Mouse (Mus musculus): ENCODE data around the gene Gm14819.
"Not testable (repeated sequence)": the region's sequence is repeated elsewhere in the genome, so short reads cannot be mapped to it uniquely, and the experiment has no call there.

Gm14819 gene

DNA sequence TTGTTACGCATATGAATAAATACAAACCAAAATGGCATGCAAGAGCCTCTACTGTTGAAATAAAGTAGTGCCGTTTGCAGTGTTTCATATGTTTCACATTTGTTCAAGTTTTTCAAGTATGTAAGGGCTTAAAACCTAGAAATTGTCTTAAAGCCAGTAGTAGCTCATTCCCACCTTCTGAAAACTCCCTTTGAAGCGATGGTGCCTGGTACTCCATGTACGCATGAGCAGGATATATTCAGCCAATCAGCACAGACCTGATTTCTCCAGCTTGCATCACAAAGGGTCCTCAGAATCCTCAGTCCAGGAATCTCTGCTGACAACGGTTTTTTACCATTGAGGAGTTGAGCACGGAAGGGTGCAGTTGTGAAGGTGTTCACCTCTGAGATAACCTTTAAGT lies at the start of gene Gm14819:
Gene Gm14819 (plus strand): TSS at position 301 of the 400 bp plus-strand sequence.
- not testable (repeated sequence) for DNase-seq (ENCODE audit: low read depth, low spot score)

Data from retina, adult 2 months (tissue).